Mouse (Mus musculus) myocyte (in vitro differentiated cells): ENCODE data around the gene Calhm4. TPM values are rescaled to one million over a fixed set of nuclear protein-coding genes. Genes with fewer than 3 reads are reported as not detected.

Experiments used
- H3K27me3 ChIP-seq: one replicate; pipeline ENCODE4 v1.6.1; 2011; ENCODE audit not compliant: control insufficient read depth, insufficient read depth, insufficient read length
- H3K36me3 ChIP-seq: one replicate; pipeline ENCODE4 v1.6.1; 2011; ENCODE audit not compliant: control insufficient read depth, insufficient read depth
- H3K4me2 ChIP-seq: one replicate; pipeline ENCODE4 v1.6.1; 2011; ENCODE audit warnings: low read depth, control low read depth
- H3K4me3 ChIP-seq: one replicate; pipeline ENCODE4 v1.5.1; 2011; ENCODE audit warnings: mild to moderate bottlenecking, control low read depth, moderate library complexity
- H3K79me2 ChIP-seq: one replicate; pipeline ENCODE4 v1.6.1; 2011; ENCODE audit not compliant: control insufficient read depth, insufficient read depth
- H3ac ChIP-seq: one replicate; pipeline ENCODE4 v1.6.1; 2011; ENCODE audit not compliant: control insufficient read depth, insufficient read length
- CEBPB ChIP-seq: IDR thresholded peaks from 2 replicates; pipeline ENCODE4 v1.6.1; 2011; ENCODE audit warnings: mild to moderate bottlenecking, moderate library complexity; ENCODE audit not compliant: poor library complexity, insufficient read depth, severe bottlenecking
- E2F4 ChIP-seq: IDR thresholded peaks from one replicate; pipeline ENCODE4 v1.6.1; 2011; ENCODE audit warnings: mild to moderate bottlenecking, control low read depth, moderate library complexity; ENCODE audit not compliant: insufficient read depth
- MAX ChIP-seq: IDR thresholded peaks from one replicate; pipeline ENCODE4 v1.6.1; 2011; ENCODE audit warnings: low read depth, mild to moderate bottlenecking, control low read depth
- MYOD1 ChIP-seq, 3 experiments: IDR thresholded peaks; one replicate each; pipeline ENCODE4 v1.6.1; 2011; ENCODE audit warnings: control low read depth in 2 of 3, low read depth in 2 of 3, mild to moderate bottlenecking in 2 of 3, moderate library complexity in 1 of 3; ENCODE audit not compliant: insufficient read length in 2 of 3, control insufficient read depth in 1 of 3
- MYOG ChIP-seq, 3 experiments: IDR thresholded peaks; one replicate each; pipeline ENCODE4 v1.6.1; 2011; ENCODE audit warnings: control low read depth in 2 of 3, low read depth in 2 of 3, mild to moderate bottlenecking in 2 of 3; ENCODE audit not compliant: insufficient read length in 2 of 3, control insufficient read depth in 1 of 3, insufficient read depth in 1 of 3
- POLR2A ChIP-seq: IDR thresholded peaks from one replicate; pipeline ENCODE4 v1.6.1; 2011; ENCODE audit warnings: low read depth, mild to moderate bottlenecking, control low read depth, moderate library complexity; ENCODE audit not compliant: insufficient read length
- POLR2AphosphoS2 ChIP-seq: IDR thresholded peaks from one replicate; pipeline ENCODE4 v1.6.1; 2011; ENCODE audit warnings: low read depth, control low read depth; ENCODE audit not compliant: insufficient read length
- REST ChIP-seq: IDR thresholded peaks from one replicate; pipeline ENCODE4 v1.6.1; 2011; ENCODE audit warnings: mild to moderate bottlenecking, control low read depth, moderate library complexity; ENCODE audit not compliant: insufficient read depth, insufficient read length
- SRF ChIP-seq: IDR thresholded peaks from one replicate; pipeline ENCODE4 v1.6.1; 2011; ENCODE audit warnings: low read depth; ENCODE audit not compliant: control insufficient read depth, insufficient read length
- TCF12 ChIP-seq: IDR thresholded peaks from one replicate; pipeline ENCODE4 v1.6.1; 2011; ENCODE audit warnings: mild to moderate bottlenecking, control low read depth; ENCODE audit not compliant: poor library complexity, insufficient read depth, severe bottlenecking
- TCF3 ChIP-seq: IDR thresholded peaks from one replicate; pipeline ENCODE4 v1.6.1; 2011; ENCODE audit warnings: low read depth, control low read depth; ENCODE audit not compliant: insufficient read length
- USF1 ChIP-seq: IDR thresholded peaks from one replicate; pipeline ENCODE4 v1.6.1; 2011; ENCODE audit warnings: low read depth, mild to moderate bottlenecking, control low read depth, moderate library complexity
- polyA plus RNA-seq: library from polyadenylated mRNA; unstranded; fragments of >200 nt; fragmentation: generic; extraction: Trizol; gene quantifications from one replicate; pipeline ENCODE4 v1.2.1, GENCODE M21; 2012; ENCODE audit warnings: missing spikeins

The Calhm4 gene
- polyA plus RNA-seq, 1 experiment: not detected

DNA sequence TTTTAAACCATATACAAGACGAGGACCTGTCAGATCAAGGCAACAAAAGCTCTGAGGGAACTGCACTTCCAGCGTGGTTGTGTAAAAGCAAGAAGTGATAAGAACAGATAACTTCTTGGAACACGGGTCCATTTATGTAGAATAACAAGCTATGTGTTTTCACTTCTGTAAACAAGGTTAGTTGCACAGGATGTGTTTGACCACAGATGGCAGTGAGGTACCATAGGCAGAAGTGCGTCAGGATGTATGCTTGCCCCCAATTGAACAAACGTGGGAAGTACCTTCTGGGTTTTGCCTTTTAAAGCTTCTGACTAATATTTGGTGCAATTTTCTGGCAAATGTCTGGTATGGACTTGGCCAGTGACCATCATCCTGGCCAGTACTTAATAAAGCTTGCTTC, 13.8 kb downstream of the Calhm4 start:
- Histone ChIP-seq H3K36me3 (no peaks in the 10 kb centered on the region), H3K27me3 (peaks cover 5% of the 10 kb centered on the region), H3ac (no peak overlapping the region), H3K4me3 (no peak overlapping the region), H3K4me2 (no peak overlapping the region), H3K79me2 (no peaks in the 10 kb centered on the region)
- TF ChIP-seq POLR2AphosphoS2 (no peak), MYOD1 (IDR thresholded peaks at IDR 0.05; ENCODE audit: control insufficient read depth in 1 of 3, insufficient read length in 2 of 3, low read depth in 2 of 3) (no peak), TCF12 (no peak), REST (no peak), MYOG (IDR thresholded peaks at IDR 0.05; ENCODE audit: control insufficient read depth in 1 of 3, insufficient read depth in 1 of 3, insufficient read length in 2 of 3, low read depth in 2 of 3) (no peak), MAX (no peak), CEBPB (no peak), SRF (no peak)

DNA sequence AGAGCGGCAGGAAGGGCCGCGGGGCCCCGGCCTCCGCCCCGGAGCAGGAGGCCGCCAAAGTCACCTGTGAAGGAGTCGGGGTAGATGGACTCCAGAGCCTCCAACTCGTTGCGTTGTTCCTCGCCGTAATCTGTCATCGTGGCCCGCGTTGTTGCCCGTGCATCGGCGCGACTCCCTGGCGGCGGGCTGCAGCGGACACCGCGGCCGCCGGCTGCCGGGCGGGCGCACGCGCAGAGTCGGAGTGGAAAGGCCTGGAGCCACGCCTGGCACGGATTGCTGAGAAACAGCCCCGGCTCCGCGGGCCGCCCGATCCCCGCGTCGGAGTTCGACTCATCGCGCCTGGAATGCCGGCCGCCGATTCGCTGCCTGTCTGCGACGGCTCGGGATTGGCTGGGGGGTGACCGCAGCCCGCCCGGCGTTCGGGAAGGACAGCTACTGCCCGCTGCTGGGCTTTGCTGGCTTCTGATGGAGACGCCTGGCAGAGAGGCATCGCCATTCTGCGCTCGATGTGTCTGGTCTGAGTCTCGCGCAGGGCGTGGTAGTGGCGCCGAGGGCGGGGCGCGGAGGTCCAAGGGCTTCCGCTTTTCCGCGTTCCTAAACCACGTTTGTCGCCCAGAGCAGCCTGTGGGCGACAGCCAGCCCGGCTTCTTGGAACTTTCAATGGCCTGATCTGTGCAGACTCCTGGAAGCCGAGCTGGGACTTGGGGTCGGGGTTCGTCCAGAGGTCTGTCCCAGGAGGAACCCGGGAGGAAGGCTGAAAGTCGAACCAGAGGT, 24.6 kb downstream of the Calhm4 start, which contains the start of gene Rwdd1:
TSS of gene Rwdd1 (minus strand) at position 323 of the 774 bp plus-strand sequence.
- H3K79me2 ChIP-seq: peaks cover 45% of the 10 kb centered on the region
- peak within 1 kb of the TSS; percentile 95 for H3K4me2 ChIP-seq
- H3K4me3 ChIP-seq: peak within 1 kb of the TSS; percentile 49
- no peak for TF ChIP-seq CEBPB
- peak in 1 of 3 experiments; percentile 39 for TF ChIP-seq MYOD1 (IDR thresholded peaks at IDR 0.05; ENCODE audit: control insufficient read depth in 1 of 3, insufficient read length in 2 of 3, low read depth in 2 of 3)
- TF ChIP-seq POLR2A: peak; percentile 90
- no peak for TF ChIP-seq E2F4
- TF ChIP-seq TCF3: no peak
- TF ChIP-seq REST: peak; percentile 51
- TF ChIP-seq MYOG (IDR thresholded peaks at IDR 0.05; ENCODE audit: control insufficient read depth in 1 of 3, insufficient read depth in 1 of 3, insufficient read length in 2 of 3, low read depth in 2 of 3): peak in 1 of 3 experiments; percentile 34
- peak; percentile 70 for TF ChIP-seq POLR2AphosphoS2
- TF ChIP-seq TCF12: no peak
- no peak for TF ChIP-seq MAX
- TF ChIP-seq SRF: peak; percentile 90
- H3ac ChIP-seq: peak within 1 kb of the TSS; percentile 6
- peaks cover 5% of the 10 kb centered on the region for H3K36me3 ChIP-seq
- no peaks in the 10 kb centered on the region for H3K27me3 ChIP-seq

- Histone ChIP-seq H3K36me3 (peaks cover 5% of the 10 kb centered on the region), H3K4me3 (peak overlapping the region; percentile 49), H3K79me2 (peaks cover 51% of the 10 kb centered on the region), H3K27me3 (no peaks in the 10 kb centered on the region), H3K4me2 (peak overlapping the region; percentile 95), H3ac (peak overlapping the region; percentile 6)
- no peak for TF ChIP-seq MYOG (IDR thresholded peaks at IDR 0.05; ENCODE audit: control insufficient read depth in 1 of 3, insufficient read depth in 1 of 3, insufficient read length in 2 of 3, low read depth in 2 of 3)
- no peak for TF ChIP-seq USF1
- TF ChIP-seq POLR2A: no peak
- TF ChIP-seq SRF: no peak
- TF ChIP-seq TCF3: no peak
- no peak for TF ChIP-seq REST
- TF ChIP-seq POLR2AphosphoS2: no peak
- TF ChIP-seq E2F4: no peak
- no peak for TF ChIP-seq CEBPB
Observed at GRCm38 (mm10) chr10:34018746-34019301, 25.3 kb downstream of the Calhm4 start.

GRCm38 (mm10) chr10:34013241-34013640, 30.9 kb downstream of the Calhm4 start:
- Histone ChIP-seq H3K4me3 (no peak overlapping the region), H3K36me3 (peaks cover 15% of the 10 kb centered on the region), H3K79me2 (peaks cover 72% of the 10 kb centered on the region), H3ac (no peak overlapping the region), H3K27me3 (no peaks in the 10 kb centered on the region), H3K4me2 (no peak overlapping the region)
- TF ChIP-seq MYOD1 (IDR thresholded peaks at IDR 0.05; ENCODE audit: control insufficient read depth in 1 of 3, insufficient read length in 2 of 3, low read depth in 2 of 3) (peak in 1 of 3 experiments; percentile 9), TCF3 (no peak)

GRCm38 (mm10) chr10:34012581-34012980, 31.5 kb downstream of the Calhm4 start:
- no peak for TF ChIP-seq MAX
- no peak for TF ChIP-seq CEBPB
- TF ChIP-seq MYOD1 (IDR thresholded peaks at IDR 0.05; ENCODE audit: control insufficient read depth in 1 of 3, insufficient read length in 2 of 3, low read depth in 2 of 3): no peak
- TF ChIP-seq E2F4: no peak
- no peak for TF ChIP-seq POLR2AphosphoS2
- no peak for TF ChIP-seq POLR2A
- no peak for TF ChIP-seq SRF
- no peak for TF ChIP-seq MYOG (IDR thresholded peaks at IDR 0.05; ENCODE audit: control insufficient read depth in 1 of 3, insufficient read depth in 1 of 3, insufficient read length in 2 of 3, low read depth in 2 of 3)
- TF ChIP-seq TCF12: no peak
- no peak for TF ChIP-seq TCF3
- TF ChIP-seq REST: no peak
- TF ChIP-seq USF1: no peak
- H3K36me3 ChIP-seq: peaks cover 20% of the 10 kb centered on the region
- H3K4me3 ChIP-seq: no peak overlapping the region
- peaks cover 65% of the 10 kb centered on the region for H3K79me2 ChIP-seq
- H3K4me2 ChIP-seq: no peak overlapping the region
- no peaks in the 10 kb centered on the region for H3K27me3 ChIP-seq
- H3ac ChIP-seq: no peak overlapping the region
